Mouse (Mus musculus) right cerebral cortex, adult 18-20 months (tissue): ENCODE results near the gene Prcp.
"Not testable (repeated sequence)": the region's sequence is repeated elsewhere in the genome, so short reads cannot be mapped to it uniquely, and the experiment has no call there.

Experiments used
- DNase-seq: peaks from one replicate; pipeline ENCODE4 v3.0.0; 2022; ENCODE audit warnings: mixed read lengths

Gene Prcp

GRCm38 (mm10) chr7:92890618-92891230 is 16.5 kb downstream of the Prcp start:
- no peak for DNase-seq

DNA sequence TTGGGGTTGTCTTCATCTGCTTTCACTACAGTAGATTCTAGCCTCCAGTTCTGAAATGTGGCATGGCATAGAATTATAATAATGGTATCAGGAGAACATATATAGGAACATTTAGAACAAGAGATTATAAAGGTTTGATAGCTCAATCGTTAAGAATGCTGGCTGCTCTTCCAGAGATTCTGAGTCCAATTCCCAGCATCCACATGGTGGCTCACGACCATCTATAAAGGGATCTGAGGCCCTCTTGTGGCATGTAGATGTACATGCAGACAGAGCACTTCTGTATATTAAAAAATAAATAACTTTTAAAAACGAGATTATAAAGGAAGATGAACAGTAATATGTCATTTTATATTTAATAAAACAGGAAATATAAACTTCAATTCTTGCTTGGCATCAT is 19.2 kb downstream of the Prcp start:
- DNase-seq = no peak

DNA sequence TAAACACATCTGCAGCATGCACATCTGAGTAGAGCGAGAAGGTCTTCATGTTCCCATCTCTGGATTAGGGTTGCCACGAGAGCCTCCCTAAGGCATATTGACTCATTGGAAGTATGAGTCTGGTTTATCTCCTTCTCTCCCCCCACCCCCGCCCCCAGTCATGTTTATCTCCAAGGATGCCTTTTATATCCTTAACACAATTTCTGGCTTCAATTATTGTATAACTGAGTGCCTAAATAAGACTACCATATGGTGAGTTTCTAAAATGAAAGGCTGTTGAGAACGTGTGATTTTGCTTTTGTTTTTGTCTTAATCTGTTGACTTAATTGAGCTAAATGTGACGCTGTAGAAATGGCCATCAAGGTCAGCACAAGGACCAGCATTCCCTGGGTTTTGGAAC is 21.8 kb downstream of the Prcp start:
- DNase-seq = no peak

- no peak for DNase-seq
Measured at GRCm38 (mm10) chr7:92897021-92897420, 22.8 kb downstream of the Prcp start.

- peak; percentile 67 for DNase-seq
Measured at GRCm38 (mm10) chr7:92903360-92904038, 29.2 kb downstream of the Prcp start.

DNA sequence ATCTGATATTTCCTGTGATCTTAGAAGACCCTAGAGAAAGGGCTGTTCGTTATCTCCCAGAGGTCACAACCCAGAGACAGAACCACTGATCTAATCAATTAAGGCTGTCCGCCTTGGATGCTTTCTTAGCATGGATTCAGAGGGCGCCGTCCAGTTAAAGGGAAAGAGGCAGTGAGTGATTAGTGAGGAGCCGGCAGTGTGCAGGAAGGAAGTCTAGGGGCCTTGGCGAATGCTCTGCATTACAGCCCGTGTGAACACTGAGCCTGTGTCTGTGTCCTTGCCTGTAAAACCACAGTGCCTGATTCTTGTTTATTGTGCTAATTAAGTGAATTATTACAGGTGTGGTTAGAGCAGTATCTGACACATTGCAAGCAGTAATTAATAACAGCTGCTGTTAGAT is 30.0 kb downstream of the Prcp start:
- DNase-seq = not testable (repeated sequence)

GRCm38 (mm10) chr7:92920172-92920856 is 46.0 kb downstream of the Prcp start:
- DNase-seq = no peak

- no peak for DNase-seq
Measured at GRCm38 (mm10) chr7:92920857-92921172, 46.5 kb downstream of the Prcp start.

- DNase-seq = no peak
Measured at GRCm38 (mm10) chr7:92932792-92933191, 58.5 kb downstream of the Prcp start.

- not testable (repeated sequence) for DNase-seq
Measured at GRCm38 (mm10) chr7:92933308-92933948, 59.2 kb downstream of the Prcp start.

DNA sequence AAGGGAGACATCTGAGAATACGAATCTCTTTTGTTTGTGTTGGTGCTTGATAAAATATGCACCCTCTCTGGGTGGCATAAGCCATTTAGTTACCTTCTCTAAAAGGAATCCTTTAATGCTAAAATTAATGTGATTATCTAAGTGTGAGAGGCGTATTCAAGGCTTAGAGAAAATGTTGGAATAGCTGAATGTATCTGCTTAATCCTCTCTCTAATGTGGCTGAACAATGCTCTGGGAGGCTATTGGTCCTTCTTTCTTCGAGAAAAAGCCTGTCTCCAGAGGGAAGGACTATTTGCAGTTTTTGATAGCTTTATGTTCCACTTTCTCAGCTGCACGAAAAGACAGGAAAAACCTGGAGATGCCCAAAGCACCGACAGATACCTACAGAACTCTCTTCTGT is 62.5 kb downstream of the Prcp start:
- DNase-seq = no peak

- no peak for DNase-seq
Measured at GRCm38 (mm10) chr7:92937955-92938354, 63.7 kb downstream of the Prcp start.

- DNase-seq = no peak
Measured at GRCm38 (mm10) chr7:92939776-92940175, 65.5 kb downstream of the Prcp start.

- no peak for DNase-seq
Measured at GRCm38 (mm10) chr7:92950775-92951174, 76.5 kb downstream of the Prcp start.

GRCm38 (mm10) chr7:92952210-92952609 is 77.9 kb downstream of the Prcp start:
- DNase-seq = no peak

DNA sequence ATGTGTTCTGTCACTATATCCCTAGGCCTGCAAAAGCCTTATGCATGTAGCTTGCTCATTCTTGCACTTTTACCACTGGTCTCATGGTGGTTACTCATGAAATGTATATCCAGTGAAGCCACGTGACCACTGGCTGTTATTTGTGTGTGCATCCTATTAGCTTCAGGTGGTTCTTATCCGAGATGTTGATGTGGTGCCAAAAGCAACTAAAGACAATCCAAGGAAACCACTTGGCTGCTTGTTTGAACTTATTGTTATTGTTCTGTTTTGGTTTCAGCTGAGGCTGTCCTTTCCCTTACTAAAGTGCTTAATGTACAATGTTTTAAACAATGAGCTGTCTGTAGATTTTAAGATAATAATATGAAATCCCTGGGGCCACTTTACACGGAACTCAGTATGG is 85.5 kb downstream of the Prcp start:
- no peak for DNase-seq

DNA sequence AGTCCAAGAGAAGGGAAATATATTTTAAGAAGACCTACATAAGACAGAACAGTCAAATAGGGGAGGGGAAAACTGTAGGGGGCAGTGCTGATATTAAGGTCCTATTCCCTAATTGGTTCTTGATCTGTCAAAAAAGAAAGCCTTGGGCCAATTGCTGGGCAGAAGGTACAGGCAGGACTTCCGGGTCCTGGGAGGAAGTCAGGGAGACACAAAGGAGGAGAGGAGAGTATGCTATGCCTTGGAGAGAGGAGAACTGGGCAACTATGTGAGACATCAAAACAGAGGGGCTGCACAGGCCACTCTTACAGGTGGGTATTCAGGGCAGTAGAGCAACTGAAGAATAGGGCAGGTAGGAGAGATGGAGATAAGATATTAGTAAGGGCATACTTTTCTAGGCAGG is 87.6 kb downstream of the Prcp start:
- no peak for DNase-seq

DNA sequence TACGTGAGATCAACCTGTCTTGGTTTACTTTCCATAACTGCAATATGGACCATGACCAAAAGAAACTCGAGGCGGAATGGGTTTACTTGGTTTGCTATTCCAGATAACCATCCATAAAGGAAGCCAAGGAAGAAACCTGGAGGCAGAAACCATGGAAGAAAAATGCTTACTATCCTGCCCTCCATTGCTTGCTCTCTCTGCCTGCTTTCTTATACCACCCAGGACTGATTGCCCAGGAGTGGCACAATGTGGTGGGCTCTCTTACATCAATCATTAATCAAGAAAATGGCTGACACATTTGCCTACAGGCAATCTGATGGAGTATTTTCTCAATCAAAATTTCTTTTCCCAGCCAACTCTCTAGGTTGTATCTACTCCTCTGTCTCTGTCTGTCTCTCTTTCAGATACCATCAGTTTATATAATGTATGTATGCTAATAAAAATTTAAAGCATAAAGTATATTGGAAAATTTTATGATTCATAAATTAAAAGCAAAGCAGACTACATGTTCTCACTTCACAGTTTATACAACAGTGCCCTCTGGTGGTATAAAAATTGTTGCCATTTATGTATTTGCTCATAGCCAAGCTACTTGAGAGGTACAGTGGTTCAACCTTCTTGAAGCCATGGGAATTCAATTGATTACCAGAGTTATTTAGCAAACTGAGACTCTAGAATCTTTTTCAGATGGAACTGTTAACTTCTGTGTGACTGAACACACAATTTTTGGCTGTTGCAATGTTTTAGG is 90.7 kb downstream of the Prcp start:
- DNase-seq = peak; percentile 44

- peak; percentile 48 for DNase-seq
Measured at GRCm38 (mm10) chr7:92967381-92968127, 93.3 kb downstream of the Prcp start.

DNA sequence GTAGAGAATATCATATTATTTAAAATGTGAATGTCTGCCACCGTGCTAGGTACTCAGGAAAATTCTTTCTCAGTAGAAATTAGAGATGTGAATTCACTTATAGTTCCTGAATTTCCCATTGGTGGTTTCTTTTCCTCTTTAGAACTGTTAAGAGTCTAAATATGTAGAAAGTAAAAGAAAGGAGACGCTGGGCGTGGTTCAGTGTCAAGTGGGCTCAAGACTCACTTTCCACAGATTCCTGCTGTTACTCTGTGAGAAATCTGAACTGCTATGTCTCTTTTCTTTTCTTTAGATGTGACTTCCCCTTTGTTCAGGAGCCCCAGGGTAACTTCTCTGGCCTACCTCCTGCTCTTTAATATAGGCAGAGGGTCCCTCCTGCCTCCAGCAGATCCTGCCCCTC is 103.2 kb downstream of the Prcp start:
- DNase-seq = no peak

DNA sequence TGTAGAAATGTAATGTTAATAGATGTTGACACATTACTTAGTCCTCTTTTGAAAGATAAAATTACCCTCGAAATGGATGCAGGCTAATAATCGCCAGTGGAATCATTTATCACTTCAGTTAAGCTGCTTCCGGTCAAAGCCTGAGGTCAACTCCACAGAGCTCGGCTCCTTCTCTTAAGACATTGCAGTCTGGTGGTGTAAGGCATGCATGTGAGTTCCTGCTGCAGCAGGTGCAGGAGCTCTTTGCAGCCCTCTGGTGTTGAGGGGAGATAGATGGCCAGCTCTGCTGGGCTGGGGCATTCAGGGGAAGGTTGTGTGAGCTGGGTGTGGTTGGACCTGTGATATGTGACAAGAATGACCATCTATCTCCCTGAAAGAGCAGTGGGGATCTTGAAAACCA is 104.0 kb downstream of the Prcp start:
- no peak for DNase-seq

DNA sequence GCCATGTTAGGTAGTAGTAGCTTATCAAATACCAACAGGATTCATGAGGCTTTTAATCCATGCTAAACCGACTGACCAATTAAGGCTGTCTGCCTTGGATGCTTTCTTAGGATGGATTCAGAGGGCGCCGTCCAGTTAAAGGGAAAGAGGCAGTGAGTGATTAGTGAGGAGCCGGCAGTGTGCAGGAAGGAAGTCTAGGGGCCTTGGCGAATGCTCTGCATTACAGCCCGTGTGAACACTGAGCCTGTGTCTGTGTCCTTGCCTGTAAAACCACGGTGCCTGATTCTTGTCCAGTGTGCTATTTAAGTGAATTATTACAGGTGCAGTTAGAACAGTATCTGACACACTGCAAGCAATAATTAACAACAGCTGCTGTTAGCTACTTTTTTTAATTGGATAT is 104.5 kb downstream of the Prcp start:
- not testable (repeated sequence) for DNase-seq
